Mouse (Mus musculus) embryonic facial prominence, embryonic 12.5 days (tissue): ENCODE measurements around the gene Tesk1. TPM values are rescaled to one million over a fixed set of nuclear protein-coding genes. Genes with fewer than 3 reads are reported as not detected.
"Not testable (repeated sequence)": the region's sequence is repeated elsewhere in the genome, so short reads cannot be mapped to it uniquely, and the experiment has no call there.

Source experiments
- ATAC-seq: fragments of 200-750 bp; cut with Nextera tagmentation; 2 replicates; pipeline ENCODE4 v1.8.0; 2017; ENCODE audit not compliant: insufficient number of reproducible peaks, insufficient read depth, low FRiP score, low TSS enrichment
- H3K27ac ChIP-seq: fragments of 300-500 bp; sonication (generic); 2 replicates; pipeline ENCODE4 v1.5.1; 2016; ENCODE audit warnings: mild to moderate bottlenecking
- H3K27me3 ChIP-seq: fragments of 300-500 bp; sonication (generic); 2 replicates; pipeline ENCODE4 v1.6.1; 2016; ENCODE audit warnings: mild to moderate bottlenecking, moderate library complexity
- H3K36me3 ChIP-seq: fragments of 300-500 bp; sonication (generic); 2 replicates; pipeline ENCODE4 v1.6.1; 2016; ENCODE audit warnings: mild to moderate bottlenecking
- H3K4me1 ChIP-seq: fragments of 300-500 bp; sonication (generic); 2 replicates; pipeline ENCODE4 v1.6.1; 2016
- H3K4me2 ChIP-seq: fragments of 300-500 bp; sonication (generic); replicated peaks from 2 replicates; pipeline ENCODE4 v1.6.1; 2016; ENCODE audit warnings: mild to moderate bottlenecking, moderate library complexity
- H3K4me3 ChIP-seq: fragments of 300-500 bp; sonication (generic); 2 replicates; pipeline ENCODE4 v1.5.1; 2016; ENCODE audit warnings: mild to moderate bottlenecking
- H3K9ac ChIP-seq: fragments of 300-500 bp; sonication (generic); 2 replicates; pipeline ENCODE4 v1.6.1; 2016; ENCODE audit warnings: mild to moderate bottlenecking, moderate library complexity
- H3K9me3 ChIP-seq: fragments of 300-500 bp; sonication (generic); 2 replicates; pipeline ENCODE4 v1.6.1; 2016; ENCODE audit warnings: mild to moderate bottlenecking, moderate library complexity
- WGBS: fragments of 180-500 bp; shearing (Covaris S2); methylation state at CpG from one replicate; pipeline ENCODE4 v1.1.7; 2016; 5-methylcytosine and 5-hydroxymethylcytosine counted together
- polyA plus RNA-seq: library from polyadenylated mRNA; unstranded; fragments of >200 nt; fragmentation: Nextera tagmentation; extraction: Ambion mirVana; gene quantifications from 2 replicates; pipeline ENCODE4 v1.2.1, GENCODE M21; 2016

Gene Tesk1
- polyA plus RNA-seq, 1 experiment from 2014 or later: 15.4 TPM

DNA sequence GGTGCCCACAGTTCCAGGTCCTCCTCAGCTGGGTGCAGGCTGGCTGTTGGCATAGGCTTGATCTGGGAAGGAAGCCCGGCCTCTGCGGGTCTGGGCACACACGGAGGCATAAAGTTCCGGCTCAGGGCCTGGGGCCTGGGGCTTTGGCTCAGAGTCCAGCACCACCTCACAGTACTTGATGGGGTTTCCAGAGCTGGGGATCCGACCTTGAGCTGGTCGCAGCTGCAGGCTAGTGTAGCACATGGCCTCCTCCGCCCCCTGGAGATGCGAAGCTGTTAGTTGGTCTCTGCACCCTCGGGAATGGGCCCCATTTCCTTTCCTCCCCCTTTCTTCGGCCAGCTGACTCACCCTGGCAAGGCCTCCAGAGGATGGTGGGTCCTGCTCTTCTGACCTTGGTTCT lies 40.9 kb downstream of the Tesk1 start:
- H3K27me3 ChIP-seq: no peaks in the 10 kb centered on the region
- no peak overlapping the region for H3K4me3 ChIP-seq
- no peak overlapping the region for H3K4me2 ChIP-seq
- H3K9ac ChIP-seq: no peak overlapping the region
- no peaks in the 10 kb centered on the region for H3K9me3 ChIP-seq
- H3K4me1 ChIP-seq: no peaks in the 10 kb centered on the region
- 70% methylated on average over 10 of the region's 10 CpGs for WGBS
- no peak overlapping the region for H3K27ac ChIP-seq
- H3K36me3 ChIP-seq: no peaks in the 10 kb centered on the region
- ATAC-seq: no peak

DNA sequence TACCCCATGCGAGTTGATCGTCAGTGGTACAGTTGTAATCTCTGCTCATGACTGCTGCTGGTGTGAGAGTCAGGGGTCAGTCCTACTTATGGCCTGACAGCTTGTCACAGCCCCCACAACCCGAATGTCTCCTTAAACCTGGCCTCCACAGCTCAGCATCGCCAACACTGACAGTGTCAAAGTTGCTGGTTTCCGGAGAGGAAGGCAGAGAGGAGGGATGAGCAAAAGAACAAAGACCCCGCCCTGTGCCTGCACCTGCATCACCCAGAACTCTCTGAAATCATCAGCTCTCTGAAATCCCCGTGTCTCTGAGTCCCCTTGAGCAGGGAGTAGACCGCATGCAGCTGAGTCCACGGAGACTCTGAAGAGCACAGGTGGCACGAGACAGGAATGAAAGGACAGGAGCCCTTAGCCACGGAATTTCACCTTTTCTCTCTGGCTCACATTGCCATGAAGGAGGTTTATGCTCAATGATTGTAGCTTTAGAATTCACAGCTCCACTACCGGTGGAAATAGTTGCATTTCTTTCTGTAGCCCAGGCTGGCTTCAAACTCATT lies 41.9 kb downstream of the Tesk1 start, which contains the start of gene Sit1:
TSS of gene Sit1 (minus strand) at position 200 of the 557 bp plus-strand sequence.
- Histone ChIP-seq H3K9ac (no peak within 1 kb of the TSS), H3K27me3 (no peaks in the 10 kb centered on the region)

DNA sequence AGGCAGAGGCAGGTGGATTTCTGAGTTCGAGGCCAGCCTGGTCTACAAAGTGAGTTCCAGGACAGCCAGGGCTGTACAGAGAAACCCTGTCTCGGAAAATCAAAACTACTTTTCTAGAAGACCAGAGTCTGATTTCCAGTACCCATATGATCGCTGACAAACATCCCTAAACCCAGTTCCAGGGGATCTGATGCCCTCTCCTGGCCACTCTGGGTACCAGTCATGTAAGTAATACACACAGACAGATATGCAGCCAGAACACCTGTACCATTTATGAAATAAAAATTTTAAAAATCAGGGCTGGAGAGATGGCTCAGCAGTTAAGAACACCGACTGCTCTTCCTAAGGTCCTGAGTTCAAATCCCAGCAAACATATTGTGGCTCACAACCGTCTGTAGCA lies 43.9 kb downstream of the Tesk1 start:
- H3K36me3 ChIP-seq, H3K9me3 ChIP-seq, ATAC-seq, H3K4me3 ChIP-seq, H3K27ac ChIP-seq, H3K4me1 ChIP-seq, H3K27me3 ChIP-seq, H3K4me2 ChIP-seq, H3K9ac ChIP-seq: not testable (repeated sequence)
- 85% methylated on average over 5 of the region's 5 CpGs for WGBS

More for the DNA sequence above, 41.9 kb downstream of the Tesk1 start, which contains the start of gene Sit1:
- no peak within 1 kb of the TSS for H3K4me3 ChIP-seq
- 57% methylated on average over 12 of the region's 12 CpGs for WGBS
- ATAC-seq: no peak
- no peaks in the 10 kb centered on the region for H3K9me3 ChIP-seq
- H3K36me3 ChIP-seq: no peaks in the 10 kb centered on the region
- no peak within 1 kb of the TSS for H3K27ac ChIP-seq
- H3K4me2 ChIP-seq: no peak within 1 kb of the TSS
- H3K4me1 ChIP-seq: no peaks in the 10 kb centered on the region

DNA sequence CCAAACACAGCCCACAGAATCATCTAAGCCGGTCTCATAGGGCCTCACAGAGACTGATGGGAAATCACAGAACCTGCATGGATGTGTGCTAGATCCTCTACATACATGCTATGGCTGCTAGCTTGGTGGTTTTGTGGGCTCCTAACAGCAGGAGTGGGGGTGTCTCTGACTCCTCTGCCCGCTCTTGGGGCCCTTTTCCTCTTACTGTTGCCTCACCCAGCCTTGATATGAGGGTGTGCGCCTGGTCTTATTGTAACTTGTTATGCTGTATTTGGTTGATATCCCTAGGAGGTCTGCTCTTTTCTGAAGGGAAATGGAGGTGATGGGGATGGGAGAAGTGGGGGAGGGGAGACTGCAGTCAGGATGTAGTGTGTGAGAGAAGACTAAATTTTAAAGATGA lies 47.9 kb downstream of the Tesk1 start:
- Histone ChIP-seq H3K27me3 (no peaks in the 10 kb centered on the region), H3K4me2 (no peak overlapping the region), H3K4me3 (no peak overlapping the region), H3K9ac (no peak overlapping the region), H3K9me3 (0 out of 2 replicates have a peak, but pooled peaks cover 3% of the 10 kb centered on the region), H3K36me3 (no peaks in the 10 kb centered on the region), H3K4me1 (peaks cover 4% of the 10 kb centered on the region; the same call in 1 of the 2 replicates), H3K27ac (no peak overlapping the region)
- ATAC-seq: no peak
- 89% methylated on average over 3 of the region's 3 CpGs for WGBS

DNA sequence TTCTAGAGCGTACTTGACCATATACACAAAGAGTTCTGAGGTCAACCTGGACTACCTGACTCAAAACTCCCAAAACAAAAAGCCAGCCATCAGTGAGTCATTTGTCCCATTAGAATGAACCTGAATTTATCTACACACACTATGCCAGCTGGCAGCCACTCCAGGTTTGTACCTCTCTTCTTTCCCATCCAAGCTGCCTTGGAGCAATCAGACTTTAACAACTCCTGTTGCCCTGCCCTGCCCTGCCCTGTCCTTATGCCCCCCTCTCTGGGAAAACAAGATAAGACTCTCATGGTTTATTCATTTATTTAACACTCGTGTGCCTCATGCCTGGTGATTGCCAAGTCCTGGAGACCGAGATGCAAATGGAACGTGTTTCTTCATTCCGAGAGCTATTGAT lies 49.1 kb downstream of the Tesk1 start:
- Histone ChIP-seq H3K4me3 (no peak overlapping the region), H3K9me3 (0 out of 2 replicates have a peak, but pooled peaks cover 3% of the 10 kb centered on the region), H3K4me1 (peaks cover 9% of the 10 kb centered on the region; the same call in 1 of the 2 replicates), H3K9ac (no peak overlapping the region), H3K27ac (no peak overlapping the region), H3K27me3 (no peaks in the 10 kb centered on the region), H3K36me3 (0 out of 2 replicates have a peak, but pooled peaks cover 3% of the 10 kb centered on the region), H3K4me2 (no peak overlapping the region)
- ATAC-seq: no peak
- 87% methylated on average over 5 of the region's 5 CpGs for WGBS

DNA sequence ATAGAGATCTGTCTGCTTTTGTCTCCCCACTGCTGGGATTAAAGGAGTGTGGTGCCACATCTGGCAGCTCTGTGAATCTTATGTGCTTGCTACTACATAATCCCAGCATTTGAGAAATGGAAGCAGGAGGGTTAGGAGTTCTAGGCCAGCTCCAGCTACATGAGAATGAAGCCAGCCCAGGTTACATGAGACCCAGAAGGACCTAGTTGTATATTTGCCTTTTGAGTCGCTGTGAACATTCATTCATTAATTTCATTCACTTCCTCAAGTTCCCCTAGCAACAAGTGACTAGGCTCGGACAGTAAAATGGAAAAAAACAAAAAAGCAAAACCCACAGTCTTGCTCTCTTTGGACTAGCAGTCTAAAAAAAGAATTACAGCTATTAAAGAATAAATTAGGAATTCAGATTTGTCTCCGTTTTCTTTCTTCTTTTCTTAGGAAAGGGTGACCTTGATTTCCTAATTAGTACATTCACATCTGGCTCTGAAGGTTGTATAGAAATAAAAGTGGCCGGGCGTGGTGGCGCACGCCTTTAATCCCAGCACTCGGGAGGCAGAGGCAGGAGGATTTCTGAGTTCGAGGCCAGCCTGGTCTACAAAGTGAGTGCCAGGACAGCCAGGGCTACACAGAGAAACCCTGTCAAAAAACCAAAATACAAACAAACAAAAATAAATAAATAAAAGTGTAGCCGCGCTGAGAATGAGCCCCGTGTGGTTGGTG lies 50.5 kb downstream of the Tesk1 start:
- WGBS: 47% methylated on average over 12 of the region's 12 CpGs
- Histone ChIP-seq H3K9me3 (0 out of 2 replicates have a peak, but pooled peaks cover 3% of the 10 kb centered on the region), H3K36me3 (peaks cover 11% of the 10 kb centered on the region; the same call in 1 of the 2 replicates), H3K4me1 (peaks cover 9% of the 10 kb centered on the region; the same call in 1 of the 2 replicates), H3K27me3 (no peaks in the 10 kb centered on the region), H3K4me2 (peak overlapping the region; percentile 59), H3K27ac (peak overlapping the region; percentile 55; the same call in 1 of the 2 replicates), H3K4me3 (peak overlapping the region; percentile 55; the same call in 1 of the 2 replicates), H3K9ac (no peak overlapping the region)
- no peak for ATAC-seq

DNA sequence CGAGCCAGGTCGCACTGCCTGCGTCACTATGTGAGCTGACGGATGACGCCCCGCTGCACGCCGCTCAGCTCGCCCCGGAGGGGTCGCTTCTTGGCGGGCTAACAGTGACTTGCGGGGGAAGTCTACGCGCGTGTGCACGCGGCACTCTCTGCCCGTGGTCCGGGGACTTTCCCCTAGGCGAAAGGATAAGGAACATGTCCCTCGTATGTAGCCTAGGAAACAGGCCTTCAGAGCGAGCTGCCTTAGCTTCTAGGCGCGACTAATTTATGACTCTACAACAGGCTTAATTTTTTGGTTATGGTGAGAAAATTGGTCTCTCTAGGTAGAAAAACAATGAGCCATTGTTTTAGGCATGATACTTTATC lies 51.1 kb downstream of the Tesk1 start, which contains the start of gene Ccdc107:
TSS of gene Ccdc107 (plus strand) at position 80 of the 365 bp plus-strand sequence.
- Histone ChIP-seq H3K36me3 (peaks cover 11% of the 10 kb centered on the region; the same call in 1 of the 2 replicates), H3K9ac (peak within 1 kb of the TSS; percentile 57), H3K4me1 (peaks cover 14% of the 10 kb centered on the region; the same call in 1 of the 2 replicates), H3K4me2 (peak within 1 kb of the TSS; percentile 59), H3K27ac (peak within 1 kb of the TSS; percentile 85), H3K27me3 (no peaks in the 10 kb centered on the region), H3K9me3 (0 out of 2 replicates have a peak, but pooled peaks cover 3% of the 10 kb centered on the region), H3K4me3 (peak within 1 kb of the TSS; percentile 55)
- ATAC-seq: peak; percentile 97
- WGBS: under 1% methylated on average over 25 of the region's 25 CpGs

DNA sequence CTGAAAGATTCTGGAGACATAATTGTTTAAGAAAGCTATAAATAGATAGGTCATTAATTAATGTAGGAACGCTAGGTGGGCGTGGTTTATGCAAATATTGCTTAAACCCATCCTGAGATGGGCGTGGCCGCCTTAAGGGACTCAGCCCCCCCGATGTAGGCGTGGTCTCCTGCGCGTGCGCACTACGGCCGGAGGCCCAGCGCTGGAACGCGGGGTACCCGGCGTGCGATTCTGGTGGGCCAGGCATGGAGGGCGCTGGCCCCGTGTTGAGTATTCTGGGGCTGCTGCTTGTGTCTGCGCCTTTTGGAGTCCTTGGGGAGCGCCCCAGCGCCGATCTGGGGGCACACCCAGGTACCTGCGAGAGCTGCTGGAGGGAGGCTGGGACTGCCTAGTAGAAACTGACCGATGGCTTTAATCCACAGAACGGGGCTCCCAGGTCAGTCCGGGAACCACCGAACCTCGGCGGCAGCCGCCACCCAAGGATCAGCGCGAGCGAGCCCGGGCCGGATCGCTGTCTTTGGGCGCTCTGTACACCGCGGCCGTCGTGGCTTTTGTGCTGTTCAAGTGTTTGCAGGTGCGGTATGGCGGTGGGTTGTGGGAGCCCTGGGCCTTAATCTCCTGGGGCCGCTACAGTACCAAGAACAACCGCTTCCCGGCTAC lies 51.6 kb downstream of the Tesk1 start:
- under 1% methylated on average over 47 of the region's 47 CpGs for WGBS
- H3K4me3 ChIP-seq: peak overlapping the region; percentile 55
- peak overlapping the region; percentile 85 for H3K27ac ChIP-seq
- H3K27me3 ChIP-seq: no peaks in the 10 kb centered on the region
- ATAC-seq: peak; percentile 88
- H3K4me1 ChIP-seq: peaks cover 20% of the 10 kb centered on the region
- H3K4me2 ChIP-seq: peak overlapping the region; percentile 59
- H3K9me3 ChIP-seq: 0 out of 2 replicates have a peak, but pooled peaks cover 3% of the 10 kb centered on the region
- peaks cover 11% of the 10 kb centered on the region; the same call in 1 of the 2 replicates for H3K36me3 ChIP-seq
- H3K9ac ChIP-seq: peak overlapping the region; percentile 57

DNA sequence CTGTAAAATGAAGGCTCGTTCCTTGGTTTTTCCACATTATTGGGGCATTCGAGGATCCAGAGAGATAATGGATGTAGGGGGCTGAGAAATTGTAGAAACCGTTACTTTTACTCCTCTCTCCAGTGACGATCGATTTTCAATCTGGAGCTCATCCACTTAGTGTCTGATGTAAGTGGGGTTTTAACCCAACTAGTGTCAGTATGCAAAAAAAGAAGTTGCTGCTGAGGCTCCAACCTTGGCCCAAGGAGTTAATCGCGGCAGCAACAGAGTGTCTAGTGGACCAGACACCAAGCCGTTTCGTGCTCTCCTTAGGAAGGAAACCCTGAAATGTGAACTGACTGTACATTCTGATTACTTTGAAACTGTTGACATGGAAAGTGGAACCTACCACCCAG lies 52.1 kb downstream of the Tesk1 start:
- H3K9ac ChIP-seq: peak overlapping the region; percentile 57
- H3K9me3 ChIP-seq: 0 out of 2 replicates have a peak, but pooled peaks cover 3% of the 10 kb centered on the region
- H3K27ac ChIP-seq: peak overlapping the region; percentile 85
- H3K4me2 ChIP-seq: peak overlapping the region; percentile 59
- H3K27me3 ChIP-seq: no peaks in the 10 kb centered on the region
- peaks cover 25% of the 10 kb centered on the region for H3K4me1 ChIP-seq
- H3K4me3 ChIP-seq: peak overlapping the region; percentile 55
- H3K36me3 ChIP-seq: peaks cover 11% of the 10 kb centered on the region; the same call in 1 of the 2 replicates
- ATAC-seq: no peak
- WGBS: 3% methylated on average over 9 of the region's 9 CpGs

DNA sequence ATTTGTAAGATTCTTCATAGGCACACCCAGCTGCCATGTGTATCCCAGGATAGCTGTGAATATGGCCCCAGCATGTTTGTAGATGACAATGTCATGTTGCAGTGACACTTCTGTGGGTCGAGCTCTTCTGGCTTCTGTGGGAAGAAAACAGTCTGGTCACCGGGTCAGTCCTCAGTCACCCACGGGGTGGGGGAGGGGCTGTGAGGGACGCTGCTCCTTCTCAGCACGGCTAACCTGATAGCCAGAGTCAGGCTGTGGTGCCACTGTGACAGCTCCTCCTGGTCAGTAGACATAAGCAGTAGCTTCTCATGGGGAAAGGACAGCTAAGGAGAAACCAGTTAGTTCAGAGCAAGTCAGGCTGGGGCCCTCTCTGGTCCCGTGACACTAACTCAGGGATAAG lies 54.8 kb downstream of the Tesk1 start:
- H3K9ac ChIP-seq: no peak overlapping the region
- H3K27ac ChIP-seq: no peak overlapping the region
- no peak for ATAC-seq
- no peak overlapping the region for H3K4me3 ChIP-seq
- H3K4me2 ChIP-seq: no peak overlapping the region
- no peaks in the 10 kb centered on the region for H3K9me3 ChIP-seq
- 67% methylated on average over 6 of the region's 6 CpGs for WGBS
- no peaks in the 10 kb centered on the region for H3K27me3 ChIP-seq
- peaks cover 11% of the 10 kb centered on the region; the same call in 1 of the 2 replicates for H3K36me3 ChIP-seq
- H3K4me1 ChIP-seq: peaks cover 27% of the 10 kb centered on the region

DNA sequence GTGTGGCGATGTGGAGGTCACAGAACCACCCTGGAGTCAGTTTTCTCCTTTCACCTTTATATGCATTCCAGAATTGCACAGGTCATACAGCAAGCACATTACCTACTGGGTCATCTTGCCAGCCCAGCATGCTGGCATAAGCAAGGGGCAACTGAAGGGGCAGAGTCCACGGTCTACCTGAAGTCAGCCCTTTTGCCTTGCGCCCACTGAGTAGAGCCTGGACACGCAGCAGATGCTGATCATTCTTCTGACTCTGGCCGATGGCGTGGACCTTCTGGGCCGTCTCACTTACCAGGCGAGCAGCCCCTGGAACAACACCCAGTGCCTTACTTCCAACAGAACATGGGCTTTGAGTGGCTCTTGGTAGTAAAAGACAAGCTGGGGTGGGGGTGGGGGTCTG lies 55.7 kb downstream of the Tesk1 start:
- no peak overlapping the region for H3K9ac ChIP-seq
- peaks cover 27% of the 10 kb centered on the region for H3K4me1 ChIP-seq
- no peaks in the 10 kb centered on the region for H3K27me3 ChIP-seq
- H3K9me3 ChIP-seq: no peaks in the 10 kb centered on the region
- H3K4me2 ChIP-seq: peak overlapping the region; percentile 59
- peaks cover 11% of the 10 kb centered on the region; the same call in 1 of the 2 replicates for H3K36me3 ChIP-seq
- WGBS: 93% methylated on average over 8 of the region's 8 CpGs
- H3K27ac ChIP-seq: no peak overlapping the region
- no peak for ATAC-seq
- no peak overlapping the region for H3K4me3 ChIP-seq
